Mouse (Mus musculus): ENCODE data around the gene Samd1. TPM values are rescaled to one million over a fixed set of nuclear protein-coding genes. Genes with fewer than 3 reads are reported as not detected.
A peak's percentile ranks its signal among the peaks of the same experiment; 100 is the strongest.

Samd1 gene
- total and polyA plus RNA-seq, 3 experiments: 64.1 to 246 (median 93.8) TPM

DNA sequence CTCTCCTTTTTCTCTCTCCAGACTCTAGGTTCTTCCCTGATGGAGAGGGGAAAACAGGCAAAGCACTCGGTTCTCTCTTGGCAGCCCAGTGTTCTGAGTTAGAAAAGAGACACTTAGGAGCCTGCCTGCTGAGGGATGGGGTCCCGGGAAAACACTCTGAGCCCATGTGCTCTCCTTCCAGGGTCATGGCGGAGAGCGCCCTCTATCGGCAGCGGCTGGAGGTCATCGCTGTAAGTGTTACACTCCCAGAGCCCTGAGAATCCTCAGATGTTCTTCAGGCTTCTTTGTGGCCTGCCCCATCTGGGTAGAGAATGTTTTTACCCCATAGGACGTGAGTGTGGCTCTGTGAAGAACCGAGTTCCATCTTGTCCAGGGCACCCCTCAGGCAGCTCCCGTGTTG is 26.7 kb downstream of the Samd1 start:
- H3K4me3 ChIP-seq (ENCODE audit: low read depth, low read length): no peak overlapping the region
- ATAC-seq (ENCODE audit: extremely low read depth, insufficient number of reproducible peaks, low FRiP score, poor library complexity, severe bottlenecking) (no peak), DNase-seq (ENCODE audit: low spot score) (peak; percentile 27)
- no peaks in the 10 kb centered on the region for H3K9me3 ChIP-seq (replicated peaks)
- H3K27me3 ChIP-seq (ENCODE audit: insufficient read depth, low read length): peaks cover 39% of the 10 kb centered on the region
- no peaks in the 10 kb centered on the region for H3K36me3 ChIP-seq (replicated peaks)
- H3K4me1 ChIP-seq (ENCODE audit: insufficient read depth, low read depth, low read length): peaks cover 7% of the 10 kb centered on the region
- TF ChIP-seq CTCF (IDR thresholded peaks at IDR 0.05; ENCODE audit: low read depth, low read length): peak; percentile 80; the same call in 1 of the 2 replicates
- TF ChIP-seq GATA1 (IDR thresholded peaks at IDR 0.05; ENCODE audit: borderline replicate concordance, low read length): no peak
- TF ChIP-seq GATA2 (IDR thresholded peaks at IDR 0.05; ENCODE audit: borderline replicate concordance, low read depth, low read length): no peak
- no peak for TF ChIP-seq POLR2AphosphoS5 (IDR thresholded peaks at IDR 0.05; ENCODE audit: insufficient replicate concordance, low read depth, low read length)
- no peak for TF ChIP-seq TAL1 (conservative IDR thresholded peaks at IDR 0.05; ENCODE audit: low read depth, low read length)

DNA sequence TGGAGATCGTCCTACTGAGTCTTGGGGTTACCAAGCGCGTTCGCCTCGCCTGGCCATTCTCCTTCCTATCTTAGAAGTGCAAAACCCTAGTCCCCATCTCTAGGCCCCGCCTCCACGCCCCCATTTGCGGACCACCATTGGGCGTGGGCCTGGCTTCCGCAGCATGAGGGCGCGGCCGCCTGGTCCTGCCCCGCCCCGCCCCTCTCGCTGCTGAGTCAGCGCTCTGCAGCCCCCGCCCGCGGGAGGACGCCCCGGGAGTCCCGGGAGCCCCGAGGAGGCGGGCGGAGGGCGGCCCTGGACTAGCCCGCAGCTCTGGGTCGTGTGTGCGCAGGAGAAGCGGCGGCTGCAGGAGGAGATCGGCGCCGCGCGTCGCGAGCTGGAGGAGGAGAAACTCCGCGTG is 28.4 kb downstream of the Samd1 start:
- no peak overlapping the region; the same call in 1 of the 2 replicates for H3K4me3 ChIP-seq (ENCODE audit: low read depth, low read length)
- no peak for DNase-seq (ENCODE audit: low spot score)
- H3K4me1 ChIP-seq (ENCODE audit: insufficient read depth, low read depth, low read length): peaks cover 7% of the 10 kb centered on the region
- TF ChIP-seq GATA2 (IDR thresholded peaks at IDR 0.05; ENCODE audit: borderline replicate concordance, low read depth, low read length) (no peak), CTCF (IDR thresholded peaks at IDR 0.05; ENCODE audit: low read depth, low read length) (no peak), POLR2AphosphoS5 (IDR thresholded peaks at IDR 0.05; ENCODE audit: insufficient replicate concordance, low read depth, low read length) (no peak), TAL1 (conservative IDR thresholded peaks at IDR 0.05; ENCODE audit: low read depth, low read length) (no peak), GATA1 (IDR thresholded peaks at IDR 0.05; ENCODE audit: borderline replicate concordance, low read length) (no peak)
- peaks cover 46% of the 10 kb centered on the region for H3K27me3 ChIP-seq (ENCODE audit: insufficient read depth, low read length)
- no peaks in the 10 kb centered on the region for H3K9me3 ChIP-seq (replicated peaks)
- H3K36me3 ChIP-seq (replicated peaks): no peaks in the 10 kb centered on the region
- no peak for ATAC-seq (ENCODE audit: extremely low read depth, insufficient number of reproducible peaks, low FRiP score, poor library complexity, severe bottlenecking)

DNA sequence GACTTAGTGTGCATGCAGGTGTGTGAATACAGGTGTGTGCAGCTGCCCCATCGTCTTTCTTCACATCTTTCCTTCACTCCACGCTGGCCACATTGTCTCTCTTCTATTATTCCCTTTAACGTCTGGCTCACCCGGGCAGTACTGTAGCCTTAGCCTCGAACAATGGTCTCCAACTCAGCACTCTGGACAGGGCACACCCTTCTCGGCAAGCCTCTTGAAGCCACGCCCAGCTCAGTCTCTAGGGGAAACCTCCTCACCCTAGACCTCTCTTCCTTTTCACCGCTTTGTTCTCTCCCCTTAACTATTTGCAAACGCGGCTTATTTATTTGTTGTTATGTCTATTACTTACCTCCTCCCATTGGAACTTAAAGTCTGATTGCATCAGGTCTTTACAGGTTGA is 30.0 kb downstream of the Samd1 start:
- no peak for DNase-seq (ENCODE audit: low spot score)
- ATAC-seq (ENCODE audit: extremely low read depth, insufficient number of reproducible peaks, low FRiP score, poor library complexity, severe bottlenecking): no peak

DNA sequence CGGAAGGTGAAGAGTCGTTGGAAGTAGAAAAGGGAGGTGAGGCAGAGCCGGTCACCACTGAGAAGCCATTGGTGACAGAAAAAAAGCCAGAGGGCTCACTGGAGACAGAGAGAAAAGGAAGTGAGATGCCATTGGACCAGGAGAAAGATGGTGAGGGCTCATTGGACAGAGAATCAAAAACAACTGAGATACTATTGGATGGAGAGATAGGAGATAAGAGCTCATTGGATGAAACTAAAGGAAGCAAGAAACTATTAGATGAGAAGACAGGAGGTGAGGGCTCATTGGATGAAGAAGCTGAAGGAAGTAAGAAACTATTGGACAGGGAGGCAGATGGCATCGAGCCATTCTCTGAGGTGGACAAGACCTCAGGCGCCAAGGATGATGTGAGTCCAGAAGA is 31.8 kb downstream of the Samd1 start:
- no peaks in the 10 kb centered on the region for H3K9me3 ChIP-seq (replicated peaks)
- ATAC-seq (ENCODE audit: extremely low read depth, insufficient number of reproducible peaks, low FRiP score, poor library complexity, severe bottlenecking) (no peak), DNase-seq (ENCODE audit: low spot score) (no peak)
- peaks cover 43% of the 10 kb centered on the region for H3K27me3 ChIP-seq (ENCODE audit: insufficient read depth, low read length)
- no peaks in the 10 kb centered on the region for H3K36me3 ChIP-seq (replicated peaks)
- no peak for TF ChIP-seq GATA2 (IDR thresholded peaks at IDR 0.05; ENCODE audit: borderline replicate concordance, low read depth, low read length)
- TF ChIP-seq GATA1 (IDR thresholded peaks at IDR 0.05; ENCODE audit: borderline replicate concordance, low read length): no peak
- no peak for TF ChIP-seq POLR2AphosphoS5 (IDR thresholded peaks at IDR 0.05; ENCODE audit: insufficient replicate concordance, low read depth, low read length)
- TF ChIP-seq TAL1 (conservative IDR thresholded peaks at IDR 0.05; ENCODE audit: low read depth, low read length): no peak
- no peak for TF ChIP-seq CTCF (IDR thresholded peaks at IDR 0.05; ENCODE audit: low read depth, low read length)
- no peak overlapping the region for H3K4me3 ChIP-seq (ENCODE audit: low read depth, low read length)
- peaks cover 7% of the 10 kb centered on the region for H3K4me1 ChIP-seq (ENCODE audit: insufficient read depth, low read depth, low read length)

More for the DNA sequence above, 30.0 kb downstream of the Samd1 start:
- H3K9me3 ChIP-seq (replicated peaks): no peaks in the 10 kb centered on the region
- no peak for TF ChIP-seq TAL1 (conservative IDR thresholded peaks at IDR 0.05; ENCODE audit: low read depth, low read length)
- H3K27me3 ChIP-seq (ENCODE audit: insufficient read depth, low read length): peaks cover 44% of the 10 kb centered on the region
- H3K4me1 ChIP-seq (ENCODE audit: insufficient read depth, low read depth, low read length): peaks cover 7% of the 10 kb centered on the region
- no peak overlapping the region for H3K4me3 ChIP-seq (ENCODE audit: low read depth, low read length)
- no peaks in the 10 kb centered on the region for H3K36me3 ChIP-seq (replicated peaks)

DNA sequence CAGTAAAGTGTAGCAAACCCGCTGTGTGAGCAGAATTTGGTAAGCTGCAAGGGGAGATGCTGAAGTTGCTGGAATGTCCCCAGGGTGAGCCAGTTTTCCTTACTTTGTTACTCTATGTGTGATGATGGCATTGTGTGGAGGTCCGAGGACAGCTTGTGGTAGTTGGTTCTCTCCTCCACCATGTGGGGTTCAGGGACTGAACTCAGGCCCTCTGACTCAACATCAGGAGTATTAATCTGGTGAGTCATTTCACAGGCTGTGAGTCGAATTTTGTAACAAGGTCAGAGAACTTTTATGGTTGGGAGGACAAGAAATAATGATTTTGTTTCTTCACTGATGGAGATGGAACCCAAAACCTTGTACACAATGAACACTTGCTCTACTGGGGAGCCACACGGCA is 35.3 kb downstream of the Samd1 start:
- Histone ChIP-seq H3K4me1 (ENCODE audit: insufficient read depth, low read depth, low read length) (no peaks in the 10 kb centered on the region), H3K9me3 (replicated peaks) (no peaks in the 10 kb centered on the region), H3K36me3 (replicated peaks) (no peaks in the 10 kb centered on the region), H3K4me3 (ENCODE audit: low read depth, low read length) (no peak overlapping the region), H3K27me3 (ENCODE audit: insufficient read depth, low read length) (peaks cover 38% of the 10 kb centered on the region; the same call in 1 of the 2 replicates)
- ATAC-seq (ENCODE audit: extremely low read depth, insufficient number of reproducible peaks, low FRiP score, poor library complexity, severe bottlenecking) (no peak), DNase-seq (ENCODE audit: low spot score) (no peak)
- no peak for TF ChIP-seq POLR2AphosphoS5 (IDR thresholded peaks at IDR 0.05; ENCODE audit: insufficient replicate concordance, low read depth, low read length)
- TF ChIP-seq GATA1 (IDR thresholded peaks at IDR 0.05; ENCODE audit: borderline replicate concordance, low read length): no peak
- TF ChIP-seq CTCF (IDR thresholded peaks at IDR 0.05; ENCODE audit: low read depth, low read length): no peak
- no peak for TF ChIP-seq TAL1 (conservative IDR thresholded peaks at IDR 0.05; ENCODE audit: low read depth, low read length)
- no peak for TF ChIP-seq GATA2 (IDR thresholded peaks at IDR 0.05; ENCODE audit: borderline replicate concordance, low read depth, low read length)

DNA sequence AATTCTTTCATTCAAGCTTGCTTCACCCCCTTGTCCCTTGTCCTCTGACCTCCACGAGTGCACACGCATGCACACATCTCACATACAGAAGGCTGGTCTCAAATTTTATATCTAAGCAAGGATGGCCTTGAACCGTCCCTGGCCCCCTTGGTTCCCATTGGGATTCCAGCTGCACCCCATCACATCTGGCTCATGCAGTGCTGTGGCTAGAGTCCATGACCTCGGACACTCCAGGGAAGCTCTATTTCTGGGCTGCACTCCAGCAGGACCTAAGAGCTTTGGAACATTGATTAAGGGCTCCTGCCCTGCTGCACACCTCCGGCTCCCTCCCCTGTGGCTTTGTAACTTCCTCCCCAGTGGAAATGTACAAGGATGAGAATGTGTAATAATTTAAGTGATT is 40.5 kb downstream of the Samd1 start:
- DNase-seq (ENCODE audit: low spot score) (no peak), ATAC-seq (ENCODE audit: extremely low read depth, insufficient number of reproducible peaks, low FRiP score, poor library complexity, severe bottlenecking) (no peak)
- Histone ChIP-seq H3K36me3 (replicated peaks) (no peaks in the 10 kb centered on the region), H3K27me3 (ENCODE audit: insufficient read depth, low read length) (peaks cover 37% of the 10 kb centered on the region), H3K9me3 (replicated peaks) (no peaks in the 10 kb centered on the region), H3K4me1 (ENCODE audit: insufficient read depth, low read depth, low read length) (no peaks in the 10 kb centered on the region; the same call in 1 of the 2 replicates), H3K4me3 (ENCODE audit: low read depth, low read length) (no peak overlapping the region)
- TF ChIP-seq CTCF (IDR thresholded peaks at IDR 0.05; ENCODE audit: low read depth, low read length) (no peak), POLR2AphosphoS5 (IDR thresholded peaks at IDR 0.05; ENCODE audit: insufficient replicate concordance, low read depth, low read length) (no peak), TAL1 (conservative IDR thresholded peaks at IDR 0.05; ENCODE audit: low read depth, low read length) (no peak), GATA2 (IDR thresholded peaks at IDR 0.05; ENCODE audit: borderline replicate concordance, low read depth, low read length) (no peak), GATA1 (IDR thresholded peaks at IDR 0.05; ENCODE audit: borderline replicate concordance, low read length) (no peak)

DNA sequence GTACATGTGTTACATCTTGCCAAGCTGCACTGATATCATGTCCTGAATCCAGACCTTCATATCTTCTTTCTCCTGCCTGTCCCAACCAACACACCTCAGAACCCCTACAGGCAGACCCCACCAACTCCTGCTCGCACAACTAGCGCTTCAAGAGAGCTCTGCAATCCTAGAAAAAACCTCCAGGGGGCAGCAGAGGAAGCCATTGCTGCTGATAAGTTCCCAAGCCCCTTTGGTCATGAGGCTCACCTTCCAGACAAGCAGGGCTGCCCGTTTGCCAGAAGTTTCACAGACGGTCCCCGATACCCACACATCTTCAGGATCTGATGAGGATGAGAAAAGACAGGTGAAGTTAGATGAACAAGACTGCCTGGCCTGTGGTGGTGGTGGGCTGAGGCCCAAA is 41.6 kb downstream of the Samd1 start:
- peaks cover 32% of the 10 kb centered on the region for H3K27me3 ChIP-seq (ENCODE audit: insufficient read depth, low read length)
- no peak for ATAC-seq (ENCODE audit: extremely low read depth, insufficient number of reproducible peaks, low FRiP score, poor library complexity, severe bottlenecking)
- no peaks in the 10 kb centered on the region; the same call in 1 of the 2 replicates for H3K4me1 ChIP-seq (ENCODE audit: insufficient read depth, low read depth, low read length)
- H3K36me3 ChIP-seq (replicated peaks): no peaks in the 10 kb centered on the region
- H3K9me3 ChIP-seq (replicated peaks): no peaks in the 10 kb centered on the region
- peak; percentile 32 for DNase-seq (ENCODE audit: low spot score)
- no peak overlapping the region for H3K4me3 ChIP-seq (ENCODE audit: low read depth, low read length)
- TF ChIP-seq CTCF (IDR thresholded peaks at IDR 0.05; ENCODE audit: low read depth, low read length) (peak; percentile 66), GATA2 (IDR thresholded peaks at IDR 0.05; ENCODE audit: borderline replicate concordance, low read depth, low read length) (no peak)
